Mouse (Mus musculus) Patski (cell line): ENCODE measurements around the gene Scrn2. TPM values are rescaled to one million over a fixed set of nuclear protein-coding genes. Genes with fewer than 3 reads are reported as not detected.

Experiments
- ATAC-seq: fragments of 100-300 bp; one replicate; pipeline ENCODE4 v1.8.0; 2021
- CTCF ChIA-PET: fragments of 350-600 bp; sonication (Branson Sonifier 250); formaldehyde crosslinking; loops from one replicate; lab custom pipeline; 2022; ENCODE audit warnings: inconsistent platforms; lab: Charles Lee
- POLR2A ChIA-PET: fragments of 350-600 bp; sonication (Branson Sonifier 250); formaldehyde crosslinking; loops from one replicate; lab custom pipeline; 2022; ENCODE audit warnings: antibody characterized with exemption, inconsistent platforms; lab: Charles Lee
- DNase-seq: peaks from one replicate; pipeline ENCODE4 v3.0.0-alpha.2; 2011; ENCODE audit warnings: low read depth, low spot score
- H3K27me3 ChIP-seq: fragments of 371-371 bp; one replicate; pipeline ENCODE4 v1.5.1; 2021
- CTCF ChIP-seq: fragments of 100-300 bp; IDR thresholded peaks from one replicate; pipeline ENCODE4 v1.5.1; 2021
- in situ Hi-C: fragments of 300-500 bp; cut with MboI; formaldehyde crosslinking; loops from 3 replicates; pipeline ENCODE4 v1.11.1; 2018; ENCODE audit warnings: low pct_unique_long_range_greater_than_20kb, mixed read lengths
- polyA plus RNA-seq: library from polyadenylated mRNA; unstranded; gene quantifications from one replicate; pipeline ENCODE4 v1.2.3, GENCODE M21; 2021

Gene Scrn2
- polyA plus RNA-seq, 1 experiment from 2014 or later: 47.0 TPM

GRCm38 (mm10) chr11:97049492-97050085, 19.9 kb downstream of the Scrn2 start:
- ChIA-PET POLR2A (no interaction called here), CTCF (no interaction called here)
- TF ChIP-seq CTCF: no peak

GRCm38 (mm10) chr11:97050216-97050943, 20.6 kb downstream of the Scrn2 start, which contains the start of gene Osbpl7:
Osbpl7 (plus strand) TSS chr11:97050628.
- H3K27me3 ChIP-seq: no peaks in the 10 kb centered on the region
- POLR2A ChIA-PET: interaction anchor here (0.6 to 0.7 kb wide), 3 partner anchors 72 to 1423 kb away, joined by 3 to 4 read pairs (median 3); no protein-coding TSS in a partner anchor
- peak; percentile 53 for ATAC-seq
- no peak for DNase-seq
- CTCF ChIA-PET: interaction anchor here (0.9 to 1.0 kb wide), 2 partner anchors 9 to 21 kb away, joined by 3 to 4 read pairs; partner anchors contain the start of genes Lrrc46, Mrpl10 and Scrn2
- TF ChIP-seq CTCF: no peak
- in situ Hi-C loops: no loop called here

More at GRCm38 (mm10) chr11:97049492-97050085, 19.9 kb downstream of the Scrn2 start:
- H3K27me3 ChIP-seq: no peaks in the 10 kb centered on the region
- in situ Hi-C loops: no loop called here
- ATAC-seq (no peak), DNase-seq (no peak)

GRCm38 (mm10) chr11:97050944-97051586, 21.3 kb downstream of the Scrn2 start:
- CTCF ChIA-PET: interaction anchor here (0.9 to 1.0 kb wide), 2 partner anchors 10 to 21 kb away, joined by 3 to 4 read pairs; partner anchors contain the start of genes Lrrc46, Mrpl10 and Scrn2
- no peak for ATAC-seq

GRCm38 (mm10) chr11:97052219-97052646, 22.5 kb downstream of the Scrn2 start:
- ATAC-seq (no peak), DNase-seq (no peak)
- CTCF ChIA-PET: no interaction called here
- TF ChIP-seq CTCF: no peak
- POLR2A ChIA-PET: no interaction called here
- H3K27me3 ChIP-seq: no peaks in the 10 kb centered on the region
- in situ Hi-C loops: no loop called here

More at GRCm38 (mm10) chr11:97050944-97051586, 21.3 kb downstream of the Scrn2 start:
- H3K27me3 ChIP-seq: no peaks in the 10 kb centered on the region
- in situ Hi-C loops: no loop called here
- DNase-seq: no peak
- no peak for TF ChIP-seq CTCF
- POLR2A ChIA-PET: interaction anchor here (0.6 to 0.7 kb wide), 2 partner anchors 71 to 85 kb away, joined by 3 read pairs; no protein-coding TSS in a partner anchor

GRCm38 (mm10) chr11:97063274-97063920, 33.7 kb downstream of the Scrn2 start:
- TF ChIP-seq CTCF: no peak
- CTCF ChIA-PET: no interaction called here
- no peak for ATAC-seq
- no peaks in the 10 kb centered on the region for H3K27me3 ChIP-seq
- no peak for DNase-seq
- POLR2A ChIA-PET: no interaction called here
- in situ Hi-C loops: no loop called here

- ATAC-seq: no peak
- POLR2A ChIA-PET: no interaction called here
- in situ Hi-C loops: no loop called here
- H3K27me3 ChIP-seq: no peaks in the 10 kb centered on the region
- no peak for TF ChIP-seq CTCF
- DNase-seq: no peak
- CTCF ChIA-PET: no interaction called here
Measured at GRCm38 (mm10) chr11:97063921-97064295, 34.2 kb downstream of the Scrn2 start.

GRCm38 (mm10) chr11:97065538-97066295, 36.0 kb downstream of the Scrn2 start:
- CTCF ChIA-PET: interaction anchor here (1.0 kb wide), 1 partner anchor 692 kb away, joined by 3 read pairs; no protein-coding TSS in a partner anchor
- POLR2A ChIA-PET: interaction anchor here (0.7 kb wide), 1 partner anchor 1519 kb away, joined by 3 read pairs; no protein-coding TSS in a partner anchor
- TF ChIP-seq CTCF: no peak
- DNase-seq: no peak
- ATAC-seq: no peak
- no peaks in the 10 kb centered on the region for H3K27me3 ChIP-seq
- in situ Hi-C loops: no loop called here

GRCm38 (mm10) chr11:97066656-97067360, 37.1 kb downstream of the Scrn2 start:
- no peaks in the 10 kb centered on the region for H3K27me3 ChIP-seq
- no peak for DNase-seq
- no peak for TF ChIP-seq CTCF
- ChIA-PET POLR2A (no interaction called here), CTCF (interaction anchor here (1.3 kb wide), 1 partner anchor 37 kb away, joined by 3 read pairs; the partner anchor contains the start of gene Scrn2)
- ATAC-seq: no peak
- in situ Hi-C loops: no loop called here

- POLR2A ChIA-PET: interaction anchor here (0.6 kb wide), 1 partner anchor 13 kb away, joined by 4 read pairs; no protein-coding TSS in a partner anchor
- no peaks in the 10 kb centered on the region for H3K27me3 ChIP-seq
- no peak for TF ChIP-seq CTCF
- ATAC-seq (no peak), DNase-seq (no peak)
- in situ Hi-C loops: no loop called here
- CTCF ChIA-PET: no interaction called here
Measured at GRCm38 (mm10) chr11:97069333-97069732, 39.6 kb downstream of the Scrn2 start.
